20 mouse cellular contexts compared by ENCODE assay signal in the genomic region with DNA sequence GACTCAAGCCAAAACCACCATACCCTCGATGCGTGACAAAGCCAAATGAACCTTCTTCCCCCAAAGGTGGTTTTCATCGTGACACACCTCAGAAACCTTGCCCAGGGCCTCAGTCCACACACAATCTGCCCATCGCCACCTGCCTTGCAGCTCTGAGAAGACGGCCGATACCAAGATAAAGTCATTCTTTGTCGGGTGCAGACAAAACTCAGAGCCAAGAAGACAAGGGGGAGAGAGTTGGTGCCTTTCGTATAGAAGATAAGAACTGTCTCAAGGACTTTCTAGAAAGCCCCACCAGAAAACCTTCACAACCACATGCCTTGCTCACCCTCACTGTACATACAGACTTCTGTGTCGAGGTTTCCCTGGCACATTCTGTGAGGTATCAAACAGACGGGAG. TPM values are rescaled to one million over a fixed set of nuclear protein-coding genes. Genes with fewer than 3 reads are reported as not detected.
DNase-seq lines count a peak whose midpoint lies in the region; ATAC-seq and TF ChIP-seq lines count a peak whose summit lies in the region.
"Had no signal": no experiment of that assay in that cellular context is flagged by ENCODE, and none has a peak within 500 bp of the region (broad histone marks: within the 10 kb centered on the region; RNA-seq: fewer than 3 reads in every experiment).

No protein-coding gene starts in this region.

- no peaks in the 10 kb centered on the region for H3K27me3 ChIP-seq in embryonic facial prominence, embryonic 13.5 days
- no peaks in the 10 kb centered on the region for H3K27me3 ChIP-seq in embryonic facial prominence, embryonic 10.5 days (replicated peaks; ENCODE audit: low read depth, poor library complexity, severe bottlenecking)
- H3K27me3 ChIP-seq in liver, embryonic 13.5 days = no peaks in the 10 kb centered on the region
- no peaks in the 10 kb centered on the region for H3K27me3 ChIP-seq in liver, postnatal 0 days (ENCODE audit: insufficient read depth, low read length)
- H3K27me3 ChIP-seq in midbrain, embryonic 14.5 days (ENCODE audit: control insufficient read depth, insufficient read depth, low read length) = no peaks in the 10 kb centered on the region
- H3K27me3 ChIP-seq: forebrain, embryonic 15.5 days; heart, embryonic 15.5 days; hindbrain, embryonic 13.5 days had no signal

- H3K4me3 ChIP-seq in embryonic facial prominence, embryonic 13.5 days = no peak overlapping the region
- no peak overlapping the region for H3K4me3 ChIP-seq in embryonic facial prominence, embryonic 10.5 days
- no peak overlapping the region for H3K4me3 ChIP-seq in liver, embryonic 13.5 days (replicated peaks)
- no peak overlapping the region for H3K4me3 ChIP-seq in liver, postnatal 0 days (ENCODE audit: low read depth, low read length)
- no peak overlapping the region for H3K4me3 ChIP-seq in midbrain, embryonic 14.5 days (replicated peaks; ENCODE audit: low read depth, low read length)
- H3K4me3 ChIP-seq: forebrain, embryonic 15.5 days; heart, embryonic 15.5 days; hindbrain, embryonic 13.5 days had no signal

- peaks cover 10% of the 10 kb centered on the region; the same call in 1 of the 2 replicates for H3K4me1 ChIP-seq in embryonic facial prominence, embryonic 13.5 days
- peaks cover 7% of the 10 kb centered on the region; the same call in 1 of the 2 replicates for H3K4me1 ChIP-seq in embryonic facial prominence, embryonic 10.5 days
- peaks cover 20% of the 10 kb centered on the region for H3K4me1 ChIP-seq in liver, embryonic 13.5 days (replicated peaks)
- no peaks in the 10 kb centered on the region for H3K4me1 ChIP-seq in liver, postnatal 0 days (ENCODE audit: insufficient read depth)
- no peaks in the 10 kb centered on the region for H3K4me1 ChIP-seq in midbrain, embryonic 14.5 days (ENCODE audit: control insufficient read depth, insufficient read depth, low read length)
- H3K4me1 ChIP-seq: forebrain, embryonic 15.5 days; hindbrain, embryonic 13.5 days had no signal

- peak overlapping the region; percentile 5; the same call in 1 of the 2 replicates for H3K27ac ChIP-seq in embryonic facial prominence, embryonic 13.5 days
- H3K27ac ChIP-seq in embryonic facial prominence, embryonic 10.5 days (replicated peaks) = no peak overlapping the region
- peak overlapping the region; percentile 61 for H3K27ac ChIP-seq in liver, embryonic 13.5 days
- H3K27ac ChIP-seq in liver, postnatal 0 days (ENCODE audit: low read depth) = no peak overlapping the region
- no peak overlapping the region for H3K27ac ChIP-seq in midbrain, embryonic 14.5 days (replicated peaks; ENCODE audit: low read depth, low read length)
- H3K27ac ChIP-seq: forebrain, embryonic 15.5 days; heart, embryonic 15.5 days; hindbrain, embryonic 13.5 days had no signal

- H3K4me2 ChIP-seq in embryonic facial prominence, embryonic 13.5 days = no peak overlapping the region
- H3K4me2 ChIP-seq in liver, embryonic 13.5 days = no peak overlapping the region
- H3K4me2 ChIP-seq in liver, postnatal 0 days (ENCODE audit: low read depth, low read length) = no peak overlapping the region
- no peak overlapping the region for H3K4me2 ChIP-seq in midbrain, embryonic 14.5 days (ENCODE audit: low read length)
- H3K4me2 ChIP-seq: forebrain, embryonic 15.5 days; heart, embryonic 11.5 days; heart, embryonic 15.5 days; hindbrain, embryonic 13.5 days had no signal

- no peaks in the 10 kb centered on the region for H3K9me3 ChIP-seq in embryonic facial prominence, embryonic 13.5 days
- no peaks in the 10 kb centered on the region for H3K9me3 ChIP-seq in embryonic facial prominence, embryonic 10.5 days
- no peaks in the 10 kb centered on the region for H3K9me3 ChIP-seq in liver, embryonic 13.5 days (replicated peaks)
- no peaks in the 10 kb centered on the region for H3K9me3 ChIP-seq in liver, postnatal 0 days (ENCODE audit: low read length)
- H3K9me3 ChIP-seq in midbrain, embryonic 14.5 days (ENCODE audit: control insufficient read depth, low read length) = no peaks in the 10 kb centered on the region
- H3K9me3 ChIP-seq: forebrain, embryonic 15.5 days; G1E; heart, embryonic 15.5 days; hindbrain, embryonic 13.5 days had no signal

- DNase-seq in embryonic facial prominence, embryonic 10.5 days (ENCODE audit: low spot score) = no peak
- peak; percentile 11 for DNase-seq in liver, embryonic 13.5 days
- DNase-seq in liver, postnatal 0 days = no peak
- no peak for DNase-seq in natural killer cell, adult 2 months (ENCODE audit: low spot score in 2 of 2)
- no peak for DNase-seq in midbrain, embryonic 14.5 days
- DNase-seq: adrenal gland, postnatal 10 days; B cell, adult 2 months; cerebellum, adult 18-20 months; cerebellum, adult 9-11 months; gastrocnemius, postnatal 36 days; heart, adult 18-20 months; heart, postnatal 14 days had no signal

- no peak for TF ChIP-seq EP300 in liver, postnatal 0 days (IDR thresholded peaks at IDR 0.05; ENCODE audit: low read depth)

- TF ChIP-seq CTCF in liver, postnatal 0 days (IDR thresholded peaks at IDR 0.05; ENCODE audit: low read depth) = no peak

- WGBS in embryonic facial prominence, embryonic 13.5 days = 82% methylated on average over 10 of the region's 10 CpGs
- WGBS in embryonic facial prominence, embryonic 10.5 days = 85% methylated on average over 10 of the region's 10 CpGs
- 24% methylated on average over 10 of the region's 10 CpGs for WGBS in liver, embryonic 13.5 days (ENCODE audit: insufficient replicate concordance)
- 50% methylated on average over 10 of the region's 10 CpGs for WGBS in liver, postnatal 0 days (ENCODE audit: insufficient replicate concordance)
- WGBS in midbrain, embryonic 14.5 days = 89% methylated on average over 10 of the region's 10 CpGs

- no peak overlapping the region for H3K9ac ChIP-seq in embryonic facial prominence, embryonic 13.5 days
- no peak overlapping the region for H3K9ac ChIP-seq in liver, embryonic 13.5 days
- H3K9ac ChIP-seq in liver, postnatal 0 days (replicated peaks) = no peak overlapping the region
- H3K9ac ChIP-seq in midbrain, embryonic 14.5 days (replicated peaks; ENCODE audit: low read length) = no peak overlapping the region
- H3K9ac ChIP-seq: forebrain, embryonic 15.5 days; heart, embryonic 15.5 days; hindbrain, embryonic 13.5 days had no signal

- H3K36me3 ChIP-seq in embryonic facial prominence, embryonic 13.5 days = no peaks in the 10 kb centered on the region
- H3K36me3 ChIP-seq in embryonic facial prominence, embryonic 10.5 days (replicated peaks) = no peaks in the 10 kb centered on the region
- H3K36me3 ChIP-seq in liver, embryonic 13.5 days = no peaks in the 10 kb centered on the region
- no peaks in the 10 kb centered on the region for H3K36me3 ChIP-seq in liver, postnatal 0 days (replicated peaks; ENCODE audit: insufficient read depth, low read length)
- no peaks in the 10 kb centered on the region for H3K36me3 ChIP-seq in midbrain, embryonic 14.5 days (ENCODE audit: control insufficient read depth, insufficient read depth, low read length)
- H3K36me3 ChIP-seq: forebrain, embryonic 15.5 days; heart, embryonic 15.5 days; hindbrain, embryonic 13.5 days had no signal

- ATAC-seq in embryonic facial prominence, embryonic 13.5 days (ENCODE audit: insufficient number of reproducible peaks, insufficient read depth, low FRiP score, low TSS enrichment, low read depth) = no peak
- peak; percentile 83 for ATAC-seq in liver, embryonic 13.5 days (ENCODE audit: low read depth)
- ATAC-seq in liver, postnatal 0 days = peak; percentile 23; the same call in 1 of the 2 replicates
- ATAC-seq in megakaryocyte, adult 5-6 weeks (ENCODE audit: poor library complexity, severe bottlenecking) = no peak
- ATAC-seq in midbrain, embryonic 14.5 days (ENCODE audit: low FRiP score, low TSS enrichment) = no peak
- ATAC-seq: CD4-positive, CD25-positive, alpha-beta regulatory T cell, adult 4 months; forebrain, embryonic 15.5 days had no signal

RNA-seq across cellular contexts. Expression of a gene that starts 48.4 kb away (rescaled TPM):
- polyA plus RNA-seq in embryonic facial prominence, embryonic 13.5 days (2015; fragmentation: Nextera tagmentation; extraction: Ambion mirVana) = 28.8 and 28.9 TPM in 2 replicates
- polyA plus RNA-seq in embryonic facial prominence, embryonic 10.5 days (2016; fragmentation: Nextera tagmentation; extraction: Ambion mirVana) = 8.0 and 9.2 TPM in 2 replicates
- 7.0 TPM in 2 replicates for polyA plus RNA-seq in liver, embryonic 13.5 days (2015; fragmentation: Nextera tagmentation; extraction: Ambion mirVana)
- polyA plus RNA-seq in liver, postnatal 0 days (2015; fragmentation: Nextera tagmentation; extraction: Ambion mirVana) = 6.7 and 7.3 TPM in 2 replicates
- 38.1 and 40.5 TPM in 2 replicates for total RNA-seq in megakaryocyte, adult 5-6 weeks (2015)
- 35.8 and 36.3 TPM in 2 replicates for total RNA-seq in megakaryocyte, adult 5-6 weeks (2017)
- polyA plus RNA-seq in midbrain, embryonic 14.5 days (2014; fragmentation: Nextera tagmentation; extraction: Ambion mirVana) = 6.7 and 8.7 TPM in 2 replicates

Comparison
In these comparisons a context has a peak if more than half of its experiments do, and no peak if none do; other contexts are left out.
1. H3K27ac ChIP-seq: peak in embryonic facial prominence, embryonic 13.5 days (single experiment) and liver, embryonic 13.5 days (single experiment); none in embryonic facial prominence, embryonic 10.5 days (single experiment), liver, postnatal 0 days (single experiment) and midbrain, embryonic 14.5 days (single experiment).
2. ATAC-seq: peak in liver, embryonic 13.5 days (single experiment) and liver, postnatal 0 days (single experiment); none in embryonic facial prominence, embryonic 13.5 days (single experiment), megakaryocyte, adult 5-6 weeks (single experiment) and midbrain, embryonic 14.5 days (single experiment).